Mouse (Mus musculus) right cerebral cortex, postnatal 25 days (tissue): Measurements from ENCODE around the gene Taf4.

Experiments used
- DNase-seq: peaks from one replicate; pipeline ENCODE4 v3.0.0; 2022

The Taf4 gene

DNA sequence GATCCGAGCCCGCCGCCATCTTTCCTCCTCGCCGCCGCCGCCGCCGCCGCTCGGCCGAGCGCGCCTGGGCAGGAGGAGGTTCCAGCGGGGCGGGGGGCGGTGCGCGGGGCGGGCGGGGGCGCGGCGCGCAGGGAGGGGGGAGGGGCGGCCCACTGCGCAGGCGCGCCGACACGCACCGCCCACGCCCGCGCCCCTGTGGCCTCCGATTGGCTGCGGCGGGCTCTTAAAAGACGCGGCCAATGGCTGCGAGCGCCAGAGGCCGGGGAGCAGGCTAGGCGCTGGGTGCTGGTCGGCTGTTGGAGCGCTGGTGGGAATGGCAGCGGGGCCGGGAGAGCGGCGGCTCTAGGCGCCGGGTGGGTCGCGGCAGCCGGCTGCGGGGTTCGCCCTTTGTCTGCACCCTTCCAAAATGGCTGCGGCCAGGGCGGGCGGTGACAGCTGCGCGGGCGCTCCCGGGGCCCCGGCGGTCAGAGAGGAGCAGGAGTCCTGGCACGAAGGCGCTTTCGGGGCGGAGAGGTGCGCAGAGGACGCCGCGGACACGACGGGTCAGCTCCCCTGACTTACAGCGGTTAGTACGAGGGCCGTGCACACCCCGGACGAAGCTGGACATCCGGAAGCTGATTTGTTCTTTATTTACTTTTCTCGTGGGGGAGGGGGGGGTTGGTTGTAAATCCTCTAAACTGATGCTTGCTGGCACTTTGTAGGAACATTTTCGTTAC, at the start of gene Taf4:
Gene Taf4 (minus strand): TSS at position 19 of the 716 bp plus-strand sequence.
- DNase-seq = peak; percentile 91

- DNase-seq = no peak
Observed at GRCm38 (mm10) chr2:180025861-180026200, 49.4 kb upstream of the Taf4 start.

DNA sequence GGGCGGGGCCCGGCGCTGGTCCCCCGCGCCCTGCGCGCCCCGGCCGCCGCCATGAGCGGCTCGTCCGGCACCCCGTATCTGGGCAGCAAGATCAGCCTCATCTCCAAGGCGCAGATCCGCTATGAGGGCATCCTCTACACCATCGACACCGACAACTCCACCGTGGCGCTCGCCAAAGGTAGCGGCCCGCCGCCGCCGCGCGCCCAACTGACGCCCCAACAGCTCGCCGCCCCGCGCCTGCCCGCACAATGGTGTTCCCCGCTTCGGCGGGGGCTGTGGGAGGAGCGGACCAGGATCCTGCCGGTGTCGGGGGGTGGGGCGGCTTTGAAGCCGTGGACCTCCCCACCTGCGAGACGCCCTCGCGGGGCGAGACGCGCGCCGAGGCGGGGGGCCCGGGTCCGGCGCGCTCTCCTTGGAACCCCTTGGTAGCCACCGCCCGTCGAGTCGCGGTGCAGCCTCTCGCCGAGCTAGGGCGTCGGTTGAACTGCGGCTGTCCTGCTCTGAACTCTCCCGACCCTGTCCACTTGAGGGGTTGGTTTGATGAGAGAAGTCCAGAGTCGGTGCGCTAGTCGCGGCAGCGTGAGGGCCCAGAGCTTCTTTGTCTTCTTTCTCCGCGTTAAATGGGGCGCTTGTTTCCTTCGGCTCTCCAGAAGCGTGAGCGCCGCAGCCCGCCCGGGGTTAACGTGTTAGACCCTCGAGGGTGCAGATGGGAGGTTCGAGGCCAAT, 48.9 kb upstream of the Taf4 start:
- DNase-seq = no peak

GRCm38 (mm10) chr2:180024401-180025098, 48.1 kb upstream of the Taf4 start, which contains the start of gene Lsm14b:
Gene Lsm14b, plus strand, starts transcription at chr2:180024987.
- peak; percentile 99 for DNase-seq

DNA sequence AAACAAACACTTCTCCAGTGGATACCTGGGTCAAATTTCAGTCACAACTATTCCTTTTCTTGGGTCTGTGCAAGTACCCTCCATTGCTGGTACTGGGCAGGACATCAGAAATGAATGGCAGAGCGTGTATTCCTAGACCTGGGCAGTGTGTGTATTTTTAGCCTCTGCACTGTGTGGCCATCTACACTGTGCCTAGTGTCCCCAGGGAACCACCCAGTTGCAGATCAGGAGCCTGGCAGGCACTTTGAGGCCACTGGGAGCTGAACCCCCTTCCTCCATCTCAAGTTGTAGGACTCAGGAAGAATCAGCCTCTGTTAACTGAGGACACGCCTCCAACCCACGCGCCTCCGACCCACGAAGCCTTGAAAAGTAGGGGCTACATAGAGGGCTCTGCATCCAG, 46.3 kb upstream of the Taf4 start:
- no peak for DNase-seq

- no peak for DNase-seq
Observed at GRCm38 (mm10) chr2:180020919-180021318, 44.5 kb upstream of the Taf4 start.

DNA sequence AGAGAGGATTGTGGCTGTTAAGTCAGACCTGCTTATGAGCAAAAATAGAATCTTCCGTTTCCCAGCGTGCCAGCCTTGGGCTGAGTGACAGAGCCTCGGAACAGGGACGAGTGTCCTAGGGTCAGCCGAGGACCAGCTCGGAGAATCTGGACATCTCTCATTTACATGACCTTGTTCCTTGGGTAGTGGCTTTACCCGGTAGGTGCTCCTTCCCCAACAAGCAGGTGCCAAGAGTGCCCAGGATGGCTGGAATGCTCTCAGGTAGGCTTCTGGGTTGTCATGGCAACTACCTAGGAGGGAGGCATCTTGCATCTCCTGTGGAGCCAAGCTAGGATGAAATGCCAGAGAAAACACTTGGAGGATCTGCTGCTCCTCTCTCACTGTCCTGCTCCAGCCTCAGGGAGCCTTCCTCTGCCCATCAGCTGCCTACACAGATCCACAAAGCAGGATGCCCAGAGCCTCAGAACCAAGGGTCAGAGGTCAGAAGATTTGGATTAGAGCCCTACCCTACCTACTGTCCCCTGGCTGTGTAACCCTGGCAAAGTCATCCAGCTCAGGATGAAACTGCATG, 43.7 kb upstream of the Taf4 start:
- peak; percentile 38 for DNase-seq

DNA sequence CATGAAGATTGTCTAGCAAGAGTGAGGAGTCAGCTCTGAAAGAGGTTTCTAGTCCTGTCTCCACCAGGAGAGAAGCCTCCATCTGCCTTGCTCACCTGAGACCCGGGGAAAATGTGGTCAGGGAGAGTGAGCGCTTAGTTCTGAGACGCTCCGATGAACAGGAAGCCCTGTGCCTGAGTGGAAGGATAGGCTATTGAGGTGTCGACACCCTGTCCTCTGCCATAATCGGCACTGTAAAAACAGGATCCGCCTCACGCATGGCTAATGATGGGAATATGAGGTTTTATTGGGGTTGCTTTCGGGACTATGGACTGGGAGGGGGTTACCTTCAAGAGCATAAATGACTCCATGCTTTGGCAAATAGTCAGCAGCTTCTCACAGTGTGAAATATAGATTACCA, 42.1 kb upstream of the Taf4 start:
- no peak for DNase-seq

GRCm38 (mm10) chr2:180017632-180018031, 41.2 kb upstream of the Taf4 start:
- no peak for DNase-seq

- DNase-seq = no peak
Observed at GRCm38 (mm10) chr2:180013686-180014085, 37.2 kb upstream of the Taf4 start.

- DNase-seq = no peak
Observed at GRCm38 (mm10) chr2:180011370-180011769, 34.9 kb upstream of the Taf4 start.

- DNase-seq = no peak
Observed at GRCm38 (mm10) chr2:180010686-180011085, 34.2 kb upstream of the Taf4 start.

- no peak for DNase-seq
Observed at GRCm38 (mm10) chr2:180006352-180007017, 30.0 kb upstream of the Taf4 start.

- no peak for DNase-seq
Observed at GRCm38 (mm10) chr2:180005656-180006351, 29.4 kb upstream of the Taf4 start.

GRCm38 (mm10) chr2:180001635-180002034, 25.2 kb upstream of the Taf4 start:
- DNase-seq = no peak

DNA sequence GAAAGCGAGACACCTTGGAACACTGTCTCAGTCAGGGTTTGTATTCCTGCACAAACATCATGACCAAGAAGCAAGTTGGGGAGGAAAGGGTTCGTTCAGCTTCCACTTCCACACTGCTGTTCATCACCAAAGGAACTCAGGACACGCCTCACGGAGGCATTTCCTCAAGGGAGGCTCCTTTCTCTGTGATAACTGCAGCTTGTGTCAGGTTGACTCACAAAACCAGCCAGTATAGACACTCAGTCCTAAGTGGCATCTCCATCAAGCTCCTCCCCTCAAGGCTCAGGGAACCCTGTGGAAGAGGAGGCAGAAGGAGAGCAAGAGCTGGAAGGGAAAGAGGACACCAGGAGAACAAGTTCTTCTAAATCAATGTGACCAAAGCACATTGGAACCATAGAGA, 22.0 kb upstream of the Taf4 start:
- DNase-seq = no peak

GRCm38 (mm10) chr2:179993071-179993470, 16.6 kb upstream of the Taf4 start:
- DNase-seq = no peak

DNA sequence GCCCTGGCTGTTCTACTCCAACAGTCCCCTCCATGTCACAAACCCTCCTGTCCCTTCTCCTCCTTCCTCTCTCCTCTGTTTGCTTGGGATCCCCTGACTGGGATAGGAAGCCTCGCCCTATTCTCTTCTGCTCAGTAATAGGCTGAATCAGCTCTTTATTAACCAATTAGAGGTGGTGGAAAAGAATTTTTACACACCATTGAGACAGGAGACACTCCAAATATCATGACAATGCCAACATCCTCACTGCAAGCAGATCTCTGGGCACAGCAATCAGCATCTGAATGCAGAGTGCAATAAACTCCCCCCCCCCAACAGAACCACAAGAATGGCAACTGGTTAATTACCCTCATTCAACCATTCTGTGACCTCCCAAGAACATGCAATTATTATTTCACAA, 12.7 kb upstream of the Taf4 start:
- DNase-seq = no peak

GRCm38 (mm10) chr2:179986437-179987022, 10.1 kb upstream of the Taf4 start:
- DNase-seq = no peak

DNA sequence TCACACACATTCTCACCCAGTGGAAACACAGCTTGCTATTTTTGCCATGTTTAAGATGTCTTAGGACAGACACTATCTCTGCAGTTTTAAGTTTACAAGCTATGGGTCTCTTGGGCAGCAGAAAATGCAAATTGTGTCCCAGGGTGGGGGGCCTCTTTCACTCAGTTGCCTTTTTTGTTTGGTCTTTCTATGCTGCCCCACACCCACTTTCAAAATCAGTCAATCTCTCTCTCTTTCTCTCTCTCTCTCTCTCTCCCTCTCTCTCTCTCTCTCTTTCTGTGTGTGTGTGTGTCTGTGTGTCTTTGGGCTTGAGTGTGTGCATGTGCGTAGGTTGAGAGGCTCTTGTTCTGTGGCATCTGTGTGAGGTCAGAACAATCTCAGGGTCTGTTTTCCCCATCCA, 9.2 kb upstream of the Taf4 start:
- no peak for DNase-seq

- DNase-seq = no peak
Observed at GRCm38 (mm10) chr2:179984830-179985229, 8.4 kb upstream of the Taf4 start.

DNA sequence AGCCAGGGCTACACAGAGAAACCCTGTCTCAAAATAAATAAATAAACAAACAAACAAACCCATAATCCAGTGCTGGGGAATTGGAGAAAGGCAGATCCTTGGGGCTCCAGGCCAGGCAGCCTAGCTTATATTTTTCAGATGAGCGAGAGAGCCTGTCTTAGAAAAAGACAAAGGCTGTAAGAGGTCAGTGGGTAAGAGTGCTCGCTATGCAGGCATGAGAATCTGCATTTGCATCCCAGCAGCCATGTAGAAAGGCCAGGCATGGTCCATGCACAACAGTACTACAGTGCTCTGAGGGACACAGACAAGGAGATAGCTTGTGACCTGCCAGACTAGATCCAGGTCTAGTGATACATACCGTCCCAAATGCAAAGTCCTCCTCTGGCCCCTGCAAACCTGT, 6.3 kb upstream of the Taf4 start:
- no peak for DNase-seq
